Mouse (Mus musculus) testis, adult 2 months (tissue): Measurements from ENCODE around the gene Ankrd13a. TPM values are rescaled to one million over a fixed set of nuclear protein-coding genes. Genes with fewer than 3 reads are reported as not detected.
A peak's percentile ranks its signal among the peaks of the same experiment; 100 is the strongest.

Experiments used
- H3K27ac ChIP-seq: fragments of 200-500 bp; 2 replicates; pipeline ENCODE4 v1.5.1; 2012; ENCODE audit warnings: low read depth, low read length; ENCODE audit not compliant: control insufficient read depth, insufficient read depth
- H3K27me3 ChIP-seq: fragments of 200-500 bp; 2 replicates; pipeline ENCODE4 v1.6.1; 2012; ENCODE audit warnings: mild to moderate bottlenecking, low read length, moderate library complexity; ENCODE audit not compliant: control insufficient read depth, insufficient read depth
- H3K36me3 ChIP-seq: fragments of 200-500 bp; 2 replicates; pipeline ENCODE4 v1.6.1; 2012; ENCODE audit warnings: mild to moderate bottlenecking, low read length; ENCODE audit not compliant: control insufficient read depth, insufficient read depth
- H3K4me1 ChIP-seq: fragments of 200-500 bp; 2 replicates; pipeline ENCODE4 v1.6.1; 2012; ENCODE audit warnings: low read length; ENCODE audit not compliant: control insufficient read depth, insufficient read depth
- H3K4me3 ChIP-seq: fragments of 200-500 bp; 2 replicates; pipeline ENCODE4 v1.5.1; 2012; ENCODE audit warnings: low read depth, mild to moderate bottlenecking, low read length, moderate library complexity, mixed read lengths; ENCODE audit not compliant: control insufficient read depth
- CTCF ChIP-seq: fragments of 200-500 bp; IDR thresholded peaks from 2 replicates; pipeline ENCODE4 v1.5.1; 2012; ENCODE audit warnings: low read depth, mild to moderate bottlenecking, inconsistent platforms, low read length, moderate library complexity; ENCODE audit not compliant: control insufficient read depth, insufficient read depth, insufficient replicate concordance
- POLR2A ChIP-seq: fragments of 200-500 bp; IDR thresholded peaks from 2 replicates; pipeline ENCODE4 v1.6.1; 2012; ENCODE audit warnings: low read depth, mild to moderate bottlenecking, inconsistent platforms, low read length, moderate library complexity; ENCODE audit not compliant: control insufficient read depth
- polyA plus RNA-seq: library from polyadenylated mRNA; depleted of rRNA; stranded (reverse); fragments of >200 nt; gene quantifications from 2 replicates; pipeline ENCODE4 v1.2.3, GENCODE M21; 2012

The Ankrd13a gene
- polyA plus RNA-seq, 1 experiment: 167 TPM

DNA sequence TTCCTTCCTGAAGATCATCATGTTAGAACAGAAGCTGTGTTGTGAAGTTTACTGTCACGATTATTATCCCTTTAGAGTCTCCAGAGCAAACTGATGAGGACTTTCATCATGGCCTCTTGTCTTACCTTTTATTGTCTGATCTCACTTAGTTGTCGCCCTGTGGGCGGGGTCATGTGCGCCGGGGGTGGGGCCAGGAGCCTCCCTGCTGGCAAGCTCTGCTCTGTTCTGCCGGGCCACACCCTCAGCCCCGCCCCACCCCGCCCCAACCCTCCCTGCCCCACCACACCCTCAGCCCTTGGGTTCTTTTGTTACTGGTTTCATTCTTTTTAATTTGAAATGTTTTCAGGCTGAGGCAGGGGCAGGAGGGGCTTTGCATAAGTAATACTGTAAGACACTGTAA lies 26.6 kb downstream of the Ankrd13a start:
- H3K36me3 ChIP-seq: peaks cover 2% of the 10 kb centered on the region
- TF ChIP-seq POLR2A (no peak), CTCF (no peak)
- H3K4me1 ChIP-seq: peaks cover 19% of the 10 kb centered on the region
- peak overlapping the region; percentile 33; the same call in 1 of the 2 replicates for H3K4me3 ChIP-seq
- no peaks in the 10 kb centered on the region for H3K27me3 ChIP-seq
- H3K27ac ChIP-seq: no peak overlapping the region

DNA sequence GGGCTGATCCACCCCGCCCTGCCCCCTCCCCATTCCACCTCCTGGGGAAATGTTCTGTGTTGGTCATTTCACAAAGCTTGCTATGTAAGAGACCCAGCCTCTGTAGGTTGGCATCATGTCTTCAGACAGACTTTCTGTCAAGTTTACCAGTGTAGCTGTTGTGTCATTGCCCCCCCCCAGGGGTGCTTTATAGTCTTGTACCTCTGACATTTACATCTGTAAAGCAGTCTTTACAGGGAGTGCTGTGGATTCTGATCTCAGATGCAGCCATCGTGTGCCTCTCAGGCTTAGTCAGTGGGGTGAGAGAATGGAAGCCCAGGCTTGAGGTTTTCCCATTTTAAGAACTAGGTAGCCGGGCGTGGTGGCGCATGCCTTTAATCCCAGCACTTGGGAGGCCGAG lies 27.4 kb downstream of the Ankrd13a start:
- Histone ChIP-seq H3K4me3 (no peak overlapping the region), H3K27ac (no peak overlapping the region), H3K36me3 (peaks cover 2% of the 10 kb centered on the region)

GRCm38 (mm10) chr5:114803231-114803630 lies 28.8 kb downstream of the Ankrd13a start:
- H3K4me3 ChIP-seq: no peak overlapping the region
- H3K27ac ChIP-seq: no peak overlapping the region
- H3K36me3 ChIP-seq: peaks cover 2% of the 10 kb centered on the region
- no peaks in the 10 kb centered on the region for H3K27me3 ChIP-seq
- TF ChIP-seq CTCF (no peak), POLR2A (no peak)
- peaks cover 3% of the 10 kb centered on the region for H3K4me1 ChIP-seq

More for the DNA sequence above, 27.4 kb downstream of the Ankrd13a start:
- TF ChIP-seq POLR2A: no peak
- TF ChIP-seq CTCF: no peak
- Histone ChIP-seq H3K4me1 (peaks cover 15% of the 10 kb centered on the region), H3K27me3 (no peaks in the 10 kb centered on the region)

- no peak for TF ChIP-seq CTCF
- no peak for TF ChIP-seq POLR2A
- Histone ChIP-seq H3K27ac (no peak overlapping the region), H3K4me1 (peaks cover 3% of the 10 kb centered on the region), H3K4me3 (no peak overlapping the region), H3K27me3 (no peaks in the 10 kb centered on the region), H3K36me3 (peaks cover 2% of the 10 kb centered on the region)
Measured at GRCm38 (mm10) chr5:114804335-114804734, 29.9 kb downstream of the Ankrd13a start.

- peaks cover 2% of the 10 kb centered on the region for H3K36me3 ChIP-seq
- no peak overlapping the region for H3K27ac ChIP-seq
- H3K4me1 ChIP-seq: peaks cover 5% of the 10 kb centered on the region
- TF ChIP-seq CTCF (no peak), POLR2A (no peak)
- H3K4me3 ChIP-seq: no peak overlapping the region
- no peaks in the 10 kb centered on the region for H3K27me3 ChIP-seq
Measured at GRCm38 (mm10) chr5:114804958-114805357, 30.5 kb downstream of the Ankrd13a start.

DNA sequence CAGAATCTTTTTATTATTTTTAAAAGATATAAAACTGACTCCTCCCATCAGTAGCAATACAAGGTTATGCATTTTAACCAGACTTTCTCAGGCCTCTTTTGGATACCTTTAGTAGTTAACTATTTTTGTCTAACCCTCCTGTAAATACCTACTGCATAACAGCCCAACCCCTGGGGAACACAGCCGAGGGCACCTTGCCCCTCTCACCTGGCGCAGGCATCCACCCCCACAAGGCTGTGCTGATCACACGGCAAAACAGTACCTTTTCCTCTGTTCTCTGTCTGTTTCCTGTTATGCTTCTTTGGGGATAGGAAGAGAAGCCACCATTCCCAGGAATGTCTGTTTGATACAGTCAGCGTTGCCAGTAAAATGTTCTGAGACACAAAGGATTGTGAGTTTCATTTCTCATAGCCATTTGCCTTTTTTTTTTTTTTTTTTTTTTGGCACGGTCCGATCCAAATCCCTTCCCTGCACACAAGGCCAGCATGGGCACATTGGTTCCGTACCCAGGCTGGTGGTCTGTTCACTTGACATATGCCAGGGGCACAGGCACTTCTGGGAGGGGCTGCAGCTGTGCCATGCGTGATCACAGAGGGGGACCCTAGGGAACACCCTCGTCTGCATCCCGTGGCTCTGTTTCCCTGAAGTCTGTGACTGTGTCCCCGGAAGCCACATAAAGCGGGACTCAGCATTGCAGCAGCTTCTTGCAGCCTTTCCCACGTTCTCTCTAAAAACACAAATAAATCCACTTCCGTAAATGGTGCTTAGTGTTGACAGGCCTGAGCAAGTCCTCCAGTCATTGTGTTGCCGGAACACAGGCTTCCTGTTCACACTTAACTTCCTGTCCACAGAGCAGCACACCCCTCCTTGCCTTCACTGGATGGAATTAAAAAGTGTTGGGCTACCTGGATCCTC lies 31.2 kb downstream of the Ankrd13a start:
- TF ChIP-seq CTCF (no peak), POLR2A (no peak)
- H3K27ac ChIP-seq: peak overlapping the region; percentile 60; the same call in 1 of the 2 replicates
- peaks cover 2% of the 10 kb centered on the region for H3K36me3 ChIP-seq
- no peaks in the 10 kb centered on the region for H3K27me3 ChIP-seq
- H3K4me3 ChIP-seq: no peak overlapping the region; the same call in none of the 2 replicates
- H3K4me1 ChIP-seq: peaks cover 3% of the 10 kb centered on the region

- H3K27me3 ChIP-seq: no peaks in the 10 kb centered on the region
- TF ChIP-seq POLR2A: no peak
- TF ChIP-seq CTCF: no peak
- peaks cover 2% of the 10 kb centered on the region; the same call in 1 of the 2 replicates for H3K4me1 ChIP-seq
- peak overlapping the region; percentile 3; the same call in 1 of the 2 replicates for H3K27ac ChIP-seq
- H3K36me3 ChIP-seq: peaks cover 2% of the 10 kb centered on the region
- H3K4me3 ChIP-seq: no peak overlapping the region
Measured at GRCm38 (mm10) chr5:114806636-114807035, 32.2 kb downstream of the Ankrd13a start.

DNA sequence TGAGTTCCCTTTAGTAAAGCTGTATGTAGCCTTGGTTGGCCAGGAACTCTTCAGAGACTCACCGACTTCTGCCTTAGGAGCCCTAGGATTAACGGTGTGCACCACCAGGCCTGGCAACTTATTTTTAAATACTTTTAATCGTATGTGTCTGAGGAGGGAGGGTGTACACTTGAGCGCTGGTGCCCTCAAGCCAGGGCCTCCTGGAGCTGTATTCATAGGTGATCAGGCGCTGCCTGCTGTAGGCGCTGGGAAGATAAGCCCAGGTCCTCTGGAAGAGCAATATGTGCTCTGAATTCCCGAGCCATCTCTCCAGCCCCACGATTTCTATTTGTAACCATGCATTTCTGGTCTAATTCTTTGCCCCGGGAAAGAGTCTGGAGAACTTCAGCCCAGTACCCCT lies 32.6 kb downstream of the Ankrd13a start:
- Histone ChIP-seq H3K4me3 (no peak overlapping the region), H3K4me1 (peaks cover 3% of the 10 kb centered on the region; the same call in 1 of the 2 replicates), H3K36me3 (peaks cover 2% of the 10 kb centered on the region), H3K27ac (no peak overlapping the region), H3K27me3 (no peaks in the 10 kb centered on the region)
- TF ChIP-seq POLR2A (no peak), CTCF (no peak)
